Mouse (Mus musculus) midbrain, embryonic 10.5 days (tissue): Measurements from ENCODE around the gene 4931428L18Rik. TPM values are rescaled to one million over a fixed set of nuclear protein-coding genes. Genes with fewer than 3 reads are reported as not detected.

Experiments used
- DNase-seq: peaks from one replicate; pipeline ENCODE4 v3.0.0-alpha.2; 2017; ENCODE audit warnings: low spot score
- H3K27ac ChIP-seq: fragments of 300-500 bp; sonication (generic); replicated peaks from 2 replicates; pipeline ENCODE4 v1.5.1; 2016; ENCODE audit warnings: mild to moderate bottlenecking
- H3K27me3 ChIP-seq: fragments of 300-500 bp; sonication (generic); 2 replicates; pipeline ENCODE4 v1.6.1; 2016; ENCODE audit warnings: low read depth, mild to moderate bottlenecking; ENCODE audit not compliant: poor library complexity, severe bottlenecking
- H3K36me3 ChIP-seq: fragments of 300-500 bp; sonication (generic); 2 replicates; pipeline ENCODE4 v1.6.1; 2016; ENCODE audit warnings: mild to moderate bottlenecking, moderate library complexity
- H3K4me1 ChIP-seq: fragments of 300-500 bp; sonication (generic); 2 replicates; pipeline ENCODE4 v1.6.1; 2016
- H3K4me3 ChIP-seq: fragments of 300-500 bp; sonication (generic); 2 replicates; pipeline ENCODE4 v1.5.1; 2016; ENCODE audit warnings: mild to moderate bottlenecking, moderate library complexity
- H3K9me3 ChIP-seq: fragments of 300-500 bp; sonication (generic); replicated peaks from 2 replicates; pipeline ENCODE4 v1.6.1; 2016; ENCODE audit warnings: mild to moderate bottlenecking
- WGBS: fragments of 180-500 bp; shearing (Covaris S2); methylation state at CpG from one replicate; pipeline ENCODE4 v1.1.7; 2016; 5-methylcytosine and 5-hydroxymethylcytosine counted together
- polyA plus RNA-seq: library from polyadenylated mRNA; unstranded; fragments of >200 nt; fragmentation: Nextera tagmentation; extraction: Ambion mirVana; gene quantifications from 2 replicates; pipeline ENCODE4 v1.2.1, GENCODE M21; 2016

Gene 4931428L18Rik
- polyA plus RNA-seq, 1 experiment from 2014 or later: not detected

GRCm38 (mm10) chr1:31142288-31143094 lies 80.0 kb downstream of the 4931428L18Rik start:
- Histone ChIP-seq H3K36me3 (no peaks in the 10 kb centered on the region), H3K27me3 (no peaks in the 10 kb centered on the region), H3K27ac (no peak overlapping the region), H3K9me3 (no peaks in the 10 kb centered on the region), H3K4me3 (no peak overlapping the region), H3K4me1 (no peaks in the 10 kb centered on the region)
- 82% methylated on average over 8 of the region's 8 CpGs for WGBS
- no peak for DNase-seq

- no peaks in the 10 kb centered on the region for H3K9me3 ChIP-seq
- WGBS: 91% methylated on average over 3 of the region's 3 CpGs
- DNase-seq: no peak
- no peaks in the 10 kb centered on the region for H3K36me3 ChIP-seq
- H3K27me3 ChIP-seq: no peaks in the 10 kb centered on the region
- no peak overlapping the region for H3K4me3 ChIP-seq
- no peaks in the 10 kb centered on the region for H3K4me1 ChIP-seq
- H3K27ac ChIP-seq: no peak overlapping the region
Measured at GRCm38 (mm10) chr1:31138387-31138786, 84.1 kb downstream of the 4931428L18Rik start.

DNA sequence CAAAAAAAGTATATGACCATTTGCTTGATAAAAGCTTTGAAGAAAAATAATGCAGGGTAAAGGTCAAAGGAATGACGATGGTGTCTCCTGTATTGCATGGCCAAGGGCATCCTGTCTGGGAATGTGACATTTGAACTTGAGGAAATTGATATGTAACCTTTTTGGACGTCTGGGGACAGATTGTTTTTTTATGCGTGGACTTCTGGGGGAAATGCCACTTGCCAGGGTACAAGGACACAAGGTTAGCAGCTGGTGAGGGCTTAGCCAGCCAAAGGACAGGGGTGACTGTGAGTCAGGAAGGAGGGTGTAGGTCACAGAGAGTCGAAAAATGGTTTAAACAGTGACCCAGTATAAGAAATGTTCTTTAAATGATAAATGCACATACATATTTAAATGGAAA lies 109.0 kb downstream of the 4931428L18Rik start:
- no peaks in the 10 kb centered on the region for H3K4me1 ChIP-seq
- no peak overlapping the region for H3K27ac ChIP-seq
- DNase-seq: no peak
- no peaks in the 10 kb centered on the region for H3K9me3 ChIP-seq
- H3K4me3 ChIP-seq: no peak overlapping the region
- 71% methylated on average over 4 of the region's 4 CpGs for WGBS
- H3K27me3 ChIP-seq: no peaks in the 10 kb centered on the region
- H3K36me3 ChIP-seq: no peaks in the 10 kb centered on the region

- 92% methylated on average over 3 of the region's 3 CpGs for WGBS
Measured at GRCm38 (mm10) chr1:31107961-31108360, 114.5 kb downstream of the 4931428L18Rik start.

GRCm38 (mm10) chr1:31102863-31103657 lies 119.4 kb downstream of the 4931428L18Rik start:
- H3K4me3 ChIP-seq: no peak overlapping the region
- H3K27me3 ChIP-seq: no peaks in the 10 kb centered on the region
- WGBS: 86% methylated on average over 12 of the region's 12 CpGs
- no peak for DNase-seq
- no peaks in the 10 kb centered on the region for H3K36me3 ChIP-seq
- H3K4me1 ChIP-seq: no peaks in the 10 kb centered on the region
- no peak overlapping the region for H3K27ac ChIP-seq
- no peaks in the 10 kb centered on the region for H3K9me3 ChIP-seq

More at GRCm38 (mm10) chr1:31107961-31108360, 114.5 kb downstream of the 4931428L18Rik start:
- Histone ChIP-seq H3K9me3 (no peaks in the 10 kb centered on the region), H3K4me1 (no peaks in the 10 kb centered on the region), H3K4me3 (no peak overlapping the region), H3K36me3 (no peaks in the 10 kb centered on the region), H3K27ac (no peak overlapping the region), H3K27me3 (no peaks in the 10 kb centered on the region)
- no peak for DNase-seq

DNA sequence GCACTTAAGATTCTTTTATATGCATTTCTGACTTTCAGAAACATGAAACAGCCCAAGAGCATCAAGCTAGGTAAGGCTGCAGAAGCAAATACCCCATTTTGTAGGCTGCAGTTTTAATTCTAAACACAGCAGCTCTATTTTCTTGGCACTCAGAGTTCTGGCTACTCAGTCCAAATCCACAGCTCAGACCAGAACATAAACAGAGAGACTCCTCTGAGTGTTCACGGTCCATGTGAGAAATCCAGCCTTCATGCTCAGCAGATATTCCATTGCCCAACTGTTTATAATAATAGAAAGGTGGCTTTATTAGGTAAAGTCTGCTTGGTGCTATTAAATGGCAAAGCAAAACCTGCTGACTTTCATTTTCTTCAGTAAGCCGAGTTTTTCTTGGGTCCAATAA lies 120.2 kb downstream of the 4931428L18Rik start:
- no peak overlapping the region for H3K27ac ChIP-seq
- H3K4me1 ChIP-seq: no peaks in the 10 kb centered on the region
- H3K9me3 ChIP-seq: no peaks in the 10 kb centered on the region
- WGBS: 86% methylated on average over 2 of the region's 2 CpGs
- H3K27me3 ChIP-seq: no peaks in the 10 kb centered on the region
- no peak overlapping the region for H3K4me3 ChIP-seq
- no peak for DNase-seq
- H3K36me3 ChIP-seq: no peaks in the 10 kb centered on the region

GRCm38 (mm10) chr1:31097208-31097607 lies 125.3 kb downstream of the 4931428L18Rik start:
- WGBS: 82% methylated on average over 3 of the region's 3 CpGs
- H3K27me3 ChIP-seq: no peaks in the 10 kb centered on the region
- no peaks in the 10 kb centered on the region for H3K4me1 ChIP-seq
- no peak overlapping the region for H3K4me3 ChIP-seq
- H3K9me3 ChIP-seq: no peaks in the 10 kb centered on the region
- H3K27ac ChIP-seq: no peak overlapping the region
- no peak for DNase-seq
- no peaks in the 10 kb centered on the region for H3K36me3 ChIP-seq

GRCm38 (mm10) chr1:31096466-31096793 lies 126.1 kb downstream of the 4931428L18Rik start:
- no peaks in the 10 kb centered on the region for H3K27me3 ChIP-seq
- WGBS: 64% methylated on average over 2 of the region's 2 CpGs
- H3K36me3 ChIP-seq: no peaks in the 10 kb centered on the region
- no peaks in the 10 kb centered on the region for H3K9me3 ChIP-seq
- H3K4me3 ChIP-seq: no peak overlapping the region
- H3K27ac ChIP-seq: no peak overlapping the region
- DNase-seq: no peak
- H3K4me1 ChIP-seq: no peaks in the 10 kb centered on the region

GRCm38 (mm10) chr1:31095706-31096465 lies 126.6 kb downstream of the 4931428L18Rik start:
- no peaks in the 10 kb centered on the region for H3K27me3 ChIP-seq
- no peak overlapping the region for H3K4me3 ChIP-seq
- no peaks in the 10 kb centered on the region for H3K36me3 ChIP-seq
- H3K4me1 ChIP-seq: no peaks in the 10 kb centered on the region
- WGBS: 71% methylated on average over 5 of the region's 5 CpGs
- no peaks in the 10 kb centered on the region for H3K9me3 ChIP-seq
- DNase-seq: no peak
- no peak overlapping the region for H3K27ac ChIP-seq

DNA sequence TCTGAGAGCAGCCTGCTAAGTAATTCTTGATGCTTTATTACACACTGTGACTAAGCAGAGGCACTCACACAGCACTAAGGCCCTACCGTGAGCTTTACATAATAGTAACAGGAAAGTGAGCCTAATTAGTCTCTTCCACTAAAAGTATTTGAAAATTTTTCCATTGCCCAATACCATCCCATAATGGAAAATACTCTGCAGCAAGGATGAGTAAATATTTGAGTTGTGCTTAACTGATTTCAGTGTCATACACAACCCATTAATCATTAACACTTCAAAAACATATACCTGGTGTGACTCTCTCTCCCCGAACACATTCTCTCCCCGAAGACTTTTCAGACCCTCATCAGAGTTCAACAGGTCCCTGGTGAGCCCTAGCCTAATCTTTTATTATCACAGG lies 127.7 kb downstream of the 4931428L18Rik start:
- no peak for DNase-seq
- Histone ChIP-seq H3K4me1 (no peaks in the 10 kb centered on the region), H3K36me3 (no peaks in the 10 kb centered on the region), H3K27ac (no peak overlapping the region), H3K4me3 (no peak overlapping the region), H3K9me3 (no peaks in the 10 kb centered on the region), H3K27me3 (no peaks in the 10 kb centered on the region)
- WGBS: 81% methylated on average over 3 of the region's 3 CpGs

- Histone ChIP-seq H3K4me1 (no peaks in the 10 kb centered on the region), H3K27ac (no peak overlapping the region), H3K9me3 (no peaks in the 10 kb centered on the region), H3K4me3 (no peak overlapping the region), H3K36me3 (no peaks in the 10 kb centered on the region), H3K27me3 (no peaks in the 10 kb centered on the region)
- no peak for DNase-seq
- WGBS: 89% methylated on average over 1 of the region's 1 CpGs
Measured at GRCm38 (mm10) chr1:31093939-31094338, 128.5 kb downstream of the 4931428L18Rik start.

DNA sequence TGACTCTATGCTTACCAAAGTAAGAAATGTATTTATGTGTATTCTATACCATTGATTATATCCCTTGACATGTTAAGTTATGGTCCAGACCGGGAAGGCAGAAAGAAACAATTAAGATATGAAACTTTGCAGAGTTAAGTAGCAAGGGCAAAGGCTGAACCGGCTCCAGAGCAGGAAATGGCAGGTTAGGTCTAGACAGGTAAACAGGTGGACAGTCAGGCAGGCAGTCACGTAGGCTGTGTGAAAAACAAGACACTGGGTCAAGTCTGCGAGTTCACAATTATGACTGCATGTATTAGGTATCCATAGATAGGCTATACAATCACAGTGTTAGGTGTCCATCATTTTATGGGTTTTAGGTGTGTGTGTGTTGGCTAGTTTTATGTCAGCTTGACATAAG lies 133.8 kb downstream of the 4931428L18Rik start:
- 92% methylated on average over 4 of the region's 4 CpGs for WGBS
- Histone ChIP-seq H3K4me3 (no peak overlapping the region), H3K27me3 (no peaks in the 10 kb centered on the region), H3K27ac (no peak overlapping the region), H3K36me3 (no peaks in the 10 kb centered on the region), H3K4me1 (no peaks in the 10 kb centered on the region), H3K9me3 (no peaks in the 10 kb centered on the region)
- DNase-seq: no peak
